Mouse (Mus musculus) kidney, adult 8-10 months (tissue): ENCODE results near the gene Olfr1153.

Experiments
- DNase-seq, 2 experiments: peaks; one replicate each; pipeline ENCODE4 v3.0.0; 2022

The Olfr1153 gene

GRCm38 (mm10) chr2:87894662-87895061 lies at the start of gene Olfr1153:
Gene Olfr1153, plus strand, starts transcription at chr2:87894962.
- DNase-seq = no peak

- DNase-seq = no peak
Measured at GRCm38 (mm10) chr2:87855562-87855961, 39.2 kb upstream of the Olfr1153 start, which contains the start of gene Olfr1151. Gene Olfr1151, plus strand, starts transcription at chr2:87855862.

- no peak for DNase-seq
Measured at GRCm38 (mm10) chr2:87866192-87866591, 28.6 kb upstream of the Olfr1153 start, which contains the start of gene Olfr1152. Gene Olfr1152, plus strand, starts transcription at chr2:87866492.

- DNase-seq = no peak
Measured at GRCm38 (mm10) chr2:87905066-87905465, 10.3 kb downstream of the Olfr1153 start, which contains the start of gene Olfr1154. Gene Olfr1154, minus strand, starts transcription at chr2:87905166.

- no peak for DNase-seq
Measured at GRCm38 (mm10) chr2:87945037-87945436, 50.3 kb downstream of the Olfr1153 start, which contains the start of gene Olfr1155. Gene Olfr1155, minus strand, starts transcription at chr2:87945137.
